Mouse (Mus musculus): ENCODE results near the gene Timm44.

- TF ChIP-seq EP300 (IDR thresholded peaks at IDR 0.05; ENCODE audit: insufficient read depth, low read depth, low read length) (no peak), CTCF (IDR thresholded peaks at IDR 0.05) (no peak), POLR2A (IDR thresholded peaks at IDR 0.05; ENCODE audit: insufficient read depth, low read depth, low read length) (no peak)
Observed at GRCm38 (mm10) chr8:4320404-4320803, 44.7 kb upstream of the Timm44 start.

All from heart, adult 2 months (tissue).